Mouse (Mus musculus): ENCODE measurements at regions not wholly inside any gene's neighbourhood (a gene's known extent, or its start where the extent isn't known, plus 50 kb on each side); places are given as distances from the start of the nearest gene placed in this dataset.

- H3K79me2 ChIP-seq (ENCODE audit: control insufficient read depth, insufficient read depth, low read length) = no peaks in the 10 kb centered on the region
- 81% methylated on average over 3 of the region's 3 CpGs for WGBS
- TF ChIP-seq POLR2A (IDR thresholded peaks at IDR 0.05; ENCODE audit: extremely low read depth, insufficient read depth, low read length) = no peak
- no peak for TF ChIP-seq CTCF (IDR thresholded peaks at IDR 0.05; ENCODE audit: low read depth, low read length)
- no peak overlapping the region for H3K9ac ChIP-seq (ENCODE audit: low read depth, low read length)
- H3K4me1 ChIP-seq (ENCODE audit: control insufficient read depth, insufficient read depth, low read length) = no peaks in the 10 kb centered on the region
- H3K4me3 ChIP-seq (ENCODE audit: insufficient read depth, low read depth, low read length) = no peak overlapping the region
- DNase-seq (ENCODE audit: extremely low read depth, low read depth, low spot score) = no peak
- no peaks in the 10 kb centered on the region for H3K36me3 ChIP-seq (ENCODE audit: control insufficient read depth, insufficient read depth, low read length)
- H3K27ac ChIP-seq (replicated peaks; ENCODE audit: insufficient read depth, low read depth, low read length) = no peak overlapping the region
- H3K27me3 ChIP-seq (ENCODE audit: control insufficient read depth, insufficient read depth, low read length) = no peaks in the 10 kb centered on the region
Measured at GRCm38 (mm10) chr4:64200151-64200807, 153.5 kb upstream of the Tnc start.

GRCm38 (mm10) chr4:64184986-64185385 lies 138.2 kb upstream of the Tnc start:
- Histone ChIP-seq H3K27ac (replicated peaks; ENCODE audit: insufficient read depth, low read depth, low read length) (no peak overlapping the region), H3K4me1 (ENCODE audit: control insufficient read depth, insufficient read depth, low read length) (no peaks in the 10 kb centered on the region), H3K36me3 (ENCODE audit: control insufficient read depth, insufficient read depth, low read length) (no peaks in the 10 kb centered on the region), H3K79me2 (ENCODE audit: control insufficient read depth, insufficient read depth, low read length) (no peaks in the 10 kb centered on the region), H3K4me3 (ENCODE audit: insufficient read depth, low read depth, low read length) (no peak overlapping the region), H3K9ac (ENCODE audit: low read depth, low read length) (no peak overlapping the region), H3K27me3 (ENCODE audit: control insufficient read depth, insufficient read depth, low read length) (no peaks in the 10 kb centered on the region)
- no peak for TF ChIP-seq CTCF (IDR thresholded peaks at IDR 0.05; ENCODE audit: low read depth, low read length)
- no peak for TF ChIP-seq POLR2A (IDR thresholded peaks at IDR 0.05; ENCODE audit: extremely low read depth, insufficient read depth, low read length)
- no peak for DNase-seq (ENCODE audit: extremely low read depth, low read depth, low spot score)

GRCm38 (mm10) chr4:64175938-64176337 lies 129.1 kb upstream of the Tnc start:
- DNase-seq (ENCODE audit: extremely low read depth, low read depth, low spot score) = no peak
- H3K4me3 ChIP-seq (ENCODE audit: insufficient read depth, low read depth, low read length) = no peak overlapping the region
- WGBS = 33% methylated on average over 3 of the region's 3 CpGs
- H3K36me3 ChIP-seq (ENCODE audit: control insufficient read depth, insufficient read depth, low read length) = no peaks in the 10 kb centered on the region
- H3K9ac ChIP-seq (ENCODE audit: low read depth, low read length) = no peak overlapping the region
- no peaks in the 10 kb centered on the region for H3K4me1 ChIP-seq (ENCODE audit: control insufficient read depth, insufficient read depth, low read length)
- no peaks in the 10 kb centered on the region for H3K79me2 ChIP-seq (ENCODE audit: control insufficient read depth, insufficient read depth, low read length)
- no peaks in the 10 kb centered on the region for H3K27me3 ChIP-seq (ENCODE audit: control insufficient read depth, insufficient read depth, low read length)
- no peak overlapping the region for H3K27ac ChIP-seq (replicated peaks; ENCODE audit: insufficient read depth, low read depth, low read length)
- TF ChIP-seq POLR2A (IDR thresholded peaks at IDR 0.05; ENCODE audit: extremely low read depth, insufficient read depth, low read length) = no peak
- no peak for TF ChIP-seq CTCF (IDR thresholded peaks at IDR 0.05; ENCODE audit: low read depth, low read length)

GRCm38 (mm10) chr4:64171476-64171875 lies 124.7 kb upstream of the Tnc start:
- Histone ChIP-seq H3K79me2 (ENCODE audit: control insufficient read depth, insufficient read depth, low read length) (no peaks in the 10 kb centered on the region), H3K36me3 (ENCODE audit: control insufficient read depth, insufficient read depth, low read length) (no peaks in the 10 kb centered on the region), H3K4me1 (ENCODE audit: control insufficient read depth, insufficient read depth, low read length) (no peaks in the 10 kb centered on the region), H3K27ac (replicated peaks; ENCODE audit: insufficient read depth, low read depth, low read length) (no peak overlapping the region), H3K27me3 (ENCODE audit: control insufficient read depth, insufficient read depth, low read length) (no peaks in the 10 kb centered on the region), H3K4me3 (ENCODE audit: insufficient read depth, low read depth, low read length) (no peak overlapping the region), H3K9ac (ENCODE audit: low read depth, low read length) (no peak overlapping the region)
- TF ChIP-seq POLR2A (IDR thresholded peaks at IDR 0.05; ENCODE audit: extremely low read depth, insufficient read depth, low read length) = no peak
- no peak for TF ChIP-seq CTCF (IDR thresholded peaks at IDR 0.05; ENCODE audit: low read depth, low read length)
- WGBS = 82% methylated on average over 3 of the region's 3 CpGs
- DNase-seq (ENCODE audit: extremely low read depth, low read depth, low spot score) = no peak

- WGBS = 84% methylated on average over 5 of the region's 5 CpGs
- no peak overlapping the region for H3K9ac ChIP-seq (ENCODE audit: low read depth, low read length)
- TF ChIP-seq CTCF (IDR thresholded peaks at IDR 0.05; ENCODE audit: low read depth, low read length) (no peak), POLR2A (IDR thresholded peaks at IDR 0.05; ENCODE audit: extremely low read depth, insufficient read depth, low read length) (no peak)
- H3K27me3 ChIP-seq (ENCODE audit: control insufficient read depth, insufficient read depth, low read length) = no peaks in the 10 kb centered on the region; the same call in 1 of the 2 replicates
- H3K4me1 ChIP-seq (ENCODE audit: control insufficient read depth, insufficient read depth, low read length) = no peaks in the 10 kb centered on the region
- no peak overlapping the region for H3K4me3 ChIP-seq (ENCODE audit: insufficient read depth, low read depth, low read length)
- no peak for DNase-seq (ENCODE audit: extremely low read depth, low read depth, low spot score)
- no peaks in the 10 kb centered on the region for H3K79me2 ChIP-seq (ENCODE audit: control insufficient read depth, insufficient read depth, low read length)
- no peak overlapping the region for H3K27ac ChIP-seq (replicated peaks; ENCODE audit: insufficient read depth, low read depth, low read length)
- H3K36me3 ChIP-seq (ENCODE audit: control insufficient read depth, insufficient read depth, low read length) = no peaks in the 10 kb centered on the region
Measured at GRCm38 (mm10) chr4:64148989-64149463, 102.2 kb upstream of the Tnc start.

- Histone ChIP-seq H3K9ac (ENCODE audit: low read depth, low read length) (no peak overlapping the region), H3K36me3 (ENCODE audit: control insufficient read depth, insufficient read depth, low read length) (no peaks in the 10 kb centered on the region), H3K27me3 (ENCODE audit: control insufficient read depth, insufficient read depth, low read length) (0 out of 2 replicates have a peak, but pooled peaks cover 5% of the 10 kb centered on the region), H3K27ac (replicated peaks; ENCODE audit: insufficient read depth, low read depth, low read length) (no peak overlapping the region), H3K4me3 (ENCODE audit: insufficient read depth, low read depth, low read length) (no peak overlapping the region), H3K79me2 (ENCODE audit: control insufficient read depth, insufficient read depth, low read length) (no peaks in the 10 kb centered on the region), H3K4me1 (ENCODE audit: control insufficient read depth, insufficient read depth, low read length) (no peaks in the 10 kb centered on the region)
- 78% methylated on average over 2 of the region's 2 CpGs for WGBS
- TF ChIP-seq POLR2A (IDR thresholded peaks at IDR 0.05; ENCODE audit: extremely low read depth, insufficient read depth, low read length) = no peak
- DNase-seq (ENCODE audit: extremely low read depth, low read depth, low spot score) = no peak
Measured at GRCm38 (mm10) chr4:64145924-64146323, 99.1 kb upstream of the Tnc start.
